Mouse (Mus musculus): Measurements from ENCODE around the gene Igf2bp3.

DNA sequence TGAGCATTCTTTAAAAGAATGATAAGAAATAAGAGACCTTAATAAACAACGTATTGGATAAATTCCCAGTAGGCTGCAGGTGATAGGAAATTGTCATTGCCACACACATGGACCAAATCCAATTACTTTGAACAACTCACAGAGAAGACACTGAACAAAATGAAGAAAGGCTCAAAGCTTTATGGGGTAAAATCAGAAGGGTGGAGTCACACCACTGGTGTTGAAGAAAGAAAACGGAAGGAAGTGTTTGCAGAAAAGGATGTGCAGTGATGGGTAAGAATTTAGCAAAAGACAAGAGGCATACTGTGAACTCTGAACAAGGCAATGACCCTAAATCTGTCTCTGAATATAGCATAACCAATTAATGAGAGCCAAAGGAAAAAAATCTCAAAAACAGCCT, 54.8 kb downstream of the Igf2bp3 start:
- TF ChIP-seq CTCF (IDR thresholded peaks at IDR 0.05; ENCODE audit: borderline replicate concordance, control insufficient read depth, extremely low read depth, insufficient read depth, low read length, poor library complexity) (no peak), POLR2A (IDR thresholded peaks at IDR 0.05; ENCODE audit: control insufficient read depth, extremely low read depth, insufficient read depth, low read length, poor library complexity) (no peak)
